Mouse (Mus musculus): Measurements from ENCODE around the gene Ttc17.

Gene Ttc17

DNA sequence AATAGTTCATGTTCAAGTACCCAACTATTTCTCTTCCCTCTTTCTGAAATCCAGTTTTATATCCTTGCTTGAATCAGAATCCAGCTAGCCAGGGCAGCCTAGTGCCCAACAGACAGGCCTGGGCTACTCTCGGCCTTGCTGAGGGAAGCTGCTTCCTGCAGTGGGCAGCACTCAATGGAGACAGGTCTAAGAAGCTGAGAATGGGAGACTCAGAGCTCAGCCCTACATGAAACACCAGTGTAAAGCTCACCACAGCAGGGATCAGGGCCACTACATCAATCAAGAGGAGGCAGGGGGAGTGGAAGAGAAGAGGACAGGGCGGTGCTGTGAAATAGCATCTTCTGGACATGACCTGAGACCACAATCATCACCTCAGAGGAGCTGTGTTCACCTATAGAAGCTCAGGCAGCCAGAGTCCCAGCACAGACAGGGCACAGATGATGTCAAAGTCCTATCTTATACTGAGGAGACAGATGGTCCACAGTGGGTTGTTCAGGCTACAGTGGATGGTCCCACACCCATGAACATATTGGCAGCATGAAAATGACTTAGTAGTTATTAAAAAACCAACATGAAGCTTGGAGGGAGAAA is 25.3 kb downstream of the Ttc17 start:
- DNase-seq (ENCODE audit: extremely low read depth, low read depth, low spot score): no peak

DNA sequence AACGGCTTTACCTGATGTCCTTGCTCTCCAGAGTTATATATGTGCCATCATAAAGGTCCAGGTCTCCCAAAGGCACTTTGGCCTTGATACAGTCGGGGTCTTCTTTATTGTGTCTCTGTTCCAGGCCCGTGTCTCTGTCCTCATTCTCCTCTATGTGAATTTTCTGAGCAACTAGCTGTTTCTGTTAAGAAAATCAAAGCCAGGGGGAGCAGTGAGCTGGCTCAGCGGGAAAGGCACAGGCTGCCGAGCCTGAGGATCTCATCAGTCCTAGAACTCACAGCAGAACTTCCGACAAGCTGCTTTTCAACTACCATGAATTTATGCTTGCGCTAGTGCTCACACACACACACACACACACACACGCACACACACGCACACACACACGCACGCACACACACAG is 27.8 kb downstream of the Ttc17 start:
- DNase-seq (ENCODE audit: extremely low read depth, low read depth, low spot score): no peak

DNA sequence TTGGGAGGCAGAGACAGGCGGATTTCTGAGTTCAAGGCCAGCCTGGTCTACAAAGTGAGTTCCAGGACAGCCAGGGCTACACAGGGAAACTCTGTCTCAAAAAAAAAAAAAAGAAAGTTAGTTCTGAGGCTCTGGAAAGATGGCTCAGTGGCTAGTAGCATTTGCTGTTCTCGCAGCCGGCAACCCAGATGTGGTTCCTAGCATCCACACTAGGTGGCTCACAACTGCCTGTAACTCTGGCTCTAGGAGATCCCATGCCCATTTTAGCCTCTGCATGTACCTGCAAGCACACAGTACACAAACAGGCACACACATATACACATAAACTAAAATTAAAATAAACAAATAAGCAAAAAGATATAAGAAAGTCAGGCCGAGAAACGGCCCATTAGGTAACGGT is 35.4 kb downstream of the Ttc17 start:
- no peak for DNase-seq (ENCODE audit: extremely low read depth, low read depth, low spot score)

DNA sequence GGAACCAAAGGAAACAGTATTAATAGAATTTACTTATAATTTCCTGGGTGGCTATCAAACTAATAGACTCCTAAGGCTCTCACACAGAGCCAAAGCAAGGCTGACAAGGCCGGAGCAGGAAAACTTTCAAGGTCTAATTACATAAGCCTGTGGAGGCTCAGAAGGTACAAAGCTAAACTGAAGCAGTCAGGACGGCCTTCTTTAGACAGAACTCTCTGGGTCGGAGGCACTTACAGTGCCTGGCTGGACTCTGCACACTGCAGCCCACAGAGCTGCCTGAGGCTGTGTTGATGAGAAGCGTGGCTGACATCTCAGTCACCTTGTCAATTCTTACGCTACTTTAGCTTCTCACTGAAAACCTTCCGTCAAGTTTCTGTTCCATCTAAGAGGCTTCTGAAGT is 42.7 kb downstream of the Ttc17 start:
- no peak for DNase-seq (ENCODE audit: extremely low read depth, low read depth, low spot score)

DNA sequence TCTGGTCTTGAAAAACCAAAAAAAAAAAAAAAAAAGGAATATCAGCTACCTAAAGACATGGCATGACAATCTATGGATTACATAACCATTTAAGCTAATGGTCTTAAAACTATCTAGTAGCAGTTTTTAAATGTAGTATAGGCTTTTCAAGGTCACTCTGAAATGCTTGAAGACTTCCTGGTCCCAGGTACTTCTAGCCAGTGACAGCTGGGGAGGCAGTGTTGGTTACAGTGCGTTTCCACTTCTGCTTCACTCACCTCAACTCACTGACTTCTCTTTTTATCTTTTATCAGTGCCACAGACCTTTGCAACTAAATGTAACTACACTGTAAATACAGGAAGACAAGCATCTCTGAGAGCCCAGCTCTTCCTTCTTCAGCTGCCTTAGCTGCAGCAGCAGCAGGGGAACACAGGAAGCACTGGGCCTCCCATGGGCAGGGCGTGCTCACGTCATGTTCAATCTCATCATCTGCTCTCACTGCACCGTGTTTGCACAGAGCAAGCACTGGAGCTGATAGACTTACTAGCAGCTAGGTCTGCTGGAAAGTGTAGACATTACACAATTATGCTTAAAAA is 46.0 kb downstream of the Ttc17 start:
- DNase-seq (ENCODE audit: extremely low read depth, low read depth, low spot score): no peak

DNA sequence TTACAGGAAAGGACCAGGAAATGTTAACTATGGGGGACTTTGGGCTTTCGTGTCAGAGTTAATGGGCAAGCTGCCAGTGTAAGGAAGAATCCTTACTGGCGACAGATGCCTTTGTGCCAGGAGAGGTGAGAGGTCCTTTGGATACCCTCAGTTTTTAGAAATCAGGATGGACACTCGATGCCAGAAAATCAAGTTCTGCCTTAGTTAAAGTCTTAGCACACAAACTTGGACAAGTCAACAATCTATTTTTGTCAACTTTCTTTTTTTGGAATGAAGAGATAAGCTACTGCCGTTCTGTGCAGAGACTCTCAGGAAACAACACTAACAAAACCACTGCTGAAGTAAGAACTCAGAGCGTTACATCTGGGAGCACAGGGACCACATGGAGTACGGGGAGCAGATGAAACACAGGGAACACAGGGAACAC is 58.3 kb downstream of the Ttc17 start:
- DNase-seq (ENCODE audit: extremely low read depth, low read depth, low spot score): no peak

DNA sequence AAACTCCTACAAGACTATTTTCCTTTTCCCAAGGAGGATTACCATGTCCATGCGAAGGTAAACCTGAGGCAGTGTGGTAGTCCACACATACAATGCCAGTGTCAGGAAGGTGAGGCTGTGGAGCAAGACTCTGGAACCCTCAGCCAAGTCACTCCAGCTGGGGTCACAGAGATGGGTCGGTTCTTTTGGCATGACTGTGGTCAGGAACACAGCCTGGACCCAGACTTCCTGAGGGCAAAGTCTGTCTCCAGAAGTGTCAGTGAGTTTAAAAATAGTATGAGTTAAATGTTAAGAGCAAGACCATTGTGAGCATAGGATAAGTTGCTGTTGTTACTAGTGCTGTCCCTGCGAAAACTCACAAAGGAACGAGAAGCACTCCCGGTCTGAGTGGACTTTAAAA is 59.7 kb downstream of the Ttc17 start:
- no peak for DNase-seq (ENCODE audit: extremely low read depth, low read depth, low spot score)

DNA sequence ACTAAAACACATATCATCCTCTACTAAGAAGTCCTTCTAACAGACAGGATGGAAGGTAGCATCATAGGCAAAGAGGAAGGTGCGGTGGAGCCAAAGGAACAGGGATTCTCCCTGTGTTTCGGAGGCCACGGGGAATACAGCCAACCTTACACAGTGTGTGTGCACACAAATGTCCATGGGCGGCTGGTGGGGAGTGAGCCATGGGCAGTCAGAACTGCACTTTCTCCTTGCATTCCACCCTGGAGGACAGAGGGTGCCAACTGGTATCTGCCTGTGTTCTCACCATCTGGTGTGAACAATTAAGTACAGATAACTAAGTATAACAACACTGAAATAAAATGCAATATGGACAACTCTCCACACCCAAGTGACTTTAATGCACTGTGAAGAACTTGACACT is 61.9 kb downstream of the Ttc17 start:
- no peak for DNase-seq (ENCODE audit: extremely low read depth, low read depth, low spot score)

DNA sequence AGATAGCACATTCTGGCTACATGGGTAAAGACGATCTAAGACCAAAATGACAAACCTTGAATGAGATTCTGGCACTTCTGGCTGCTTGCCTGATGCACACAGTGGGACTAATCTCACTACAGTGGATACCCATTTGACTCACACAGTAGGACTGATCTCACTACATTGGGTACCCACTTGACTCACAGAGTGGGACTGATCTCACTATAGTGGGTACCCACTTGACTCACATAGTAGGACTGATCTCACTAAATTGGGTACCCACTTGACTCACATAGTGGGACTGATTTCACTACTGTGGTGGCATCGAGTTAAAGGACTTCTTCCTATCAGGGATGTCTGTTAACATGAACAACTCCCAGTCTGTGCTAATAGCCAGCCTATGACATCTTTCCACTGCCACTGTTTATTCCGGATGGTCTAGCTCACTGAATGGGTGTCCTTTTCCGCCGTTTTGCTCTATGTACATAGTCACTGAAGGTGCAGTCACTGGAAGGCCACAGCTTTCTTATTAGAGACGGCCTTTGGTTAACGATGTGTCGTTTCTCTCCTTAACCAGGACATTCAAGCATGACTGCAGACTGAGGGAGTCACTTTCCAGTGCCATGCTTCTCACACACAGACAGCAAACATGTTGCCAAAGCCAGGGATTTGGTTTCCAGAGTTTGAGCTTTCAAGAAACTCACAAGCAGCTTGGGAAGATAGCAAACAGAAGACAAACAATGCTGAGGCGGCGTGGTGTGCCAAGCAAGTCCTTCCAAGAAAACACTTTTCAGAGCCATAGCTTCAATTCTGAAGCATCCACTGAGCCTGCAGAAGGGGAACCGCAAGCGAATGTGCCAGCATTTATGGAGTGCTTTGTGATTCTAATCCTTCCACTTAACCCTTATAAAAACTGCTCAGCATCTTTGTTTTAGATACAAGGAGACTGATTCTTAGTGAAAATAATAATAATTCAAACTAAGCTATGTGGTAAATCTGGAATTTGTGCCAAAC is 62.9 kb downstream of the Ttc17 start:
- DNase-seq (ENCODE audit: extremely low read depth, low read depth, low spot score): no peak

DNA sequence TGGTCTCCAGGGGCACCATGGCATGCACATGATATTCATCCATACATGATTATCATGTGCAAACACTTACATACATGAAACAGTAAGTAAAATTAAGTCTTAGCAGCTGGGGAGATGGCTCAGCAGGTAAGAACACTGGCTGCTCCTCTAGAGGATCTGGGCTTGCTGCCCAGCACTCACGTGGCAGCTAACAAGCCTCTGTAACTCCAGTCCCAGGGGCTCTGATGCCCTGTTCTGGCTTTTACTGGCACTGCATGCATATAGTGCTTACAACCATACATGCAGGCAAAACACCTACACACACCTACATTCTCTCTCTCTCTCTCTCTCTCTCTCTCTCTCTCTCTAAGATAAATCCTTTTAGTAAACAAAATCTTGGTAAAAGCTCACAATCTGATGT is 65.7 kb downstream of the Ttc17 start:
- DNase-seq (ENCODE audit: extremely low read depth, low read depth, low spot score): no peak

DNA sequence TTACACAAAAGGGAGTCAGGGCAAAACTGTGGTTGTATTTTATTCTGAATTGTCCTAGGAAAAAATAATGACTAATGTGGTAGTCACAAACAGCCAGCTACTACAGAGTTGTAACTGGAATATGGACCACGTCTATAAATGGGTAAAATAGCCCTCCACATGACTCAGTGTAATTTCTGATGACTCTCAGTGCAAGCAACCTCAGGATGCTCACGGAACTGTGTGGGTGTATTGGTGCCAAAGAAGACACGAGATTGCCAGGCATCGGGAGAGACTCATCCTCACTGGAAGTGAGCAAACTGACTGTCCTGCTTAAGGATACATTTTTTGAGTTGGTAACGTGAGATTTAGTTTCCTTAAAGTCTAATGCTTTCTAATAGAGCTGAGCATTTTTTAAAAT is 67.0 kb downstream of the Ttc17 start:
- DNase-seq (ENCODE audit: extremely low read depth, low read depth, low spot score): no peak

DNA sequence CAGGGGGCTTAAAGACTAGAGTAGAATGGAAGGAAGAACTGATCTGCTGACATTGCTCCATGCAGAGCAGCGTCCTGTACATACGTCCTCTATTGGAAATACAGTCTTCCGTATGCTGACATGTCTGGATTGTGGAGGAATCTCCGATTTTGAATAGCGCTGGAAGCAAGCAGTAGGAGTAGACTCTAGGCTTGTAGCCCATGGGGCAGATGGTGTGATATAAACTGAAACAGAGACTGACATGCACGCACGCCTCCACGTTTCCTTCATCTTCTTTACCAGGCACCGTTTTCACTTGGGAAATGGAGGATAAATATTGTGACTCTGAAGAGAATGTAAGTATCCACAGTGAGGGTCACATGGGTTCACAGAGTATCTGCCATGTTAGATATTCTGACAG is 70.2 kb downstream of the Ttc17 start:
- DNase-seq (ENCODE audit: extremely low read depth, low read depth, low spot score): no peak

DNA sequence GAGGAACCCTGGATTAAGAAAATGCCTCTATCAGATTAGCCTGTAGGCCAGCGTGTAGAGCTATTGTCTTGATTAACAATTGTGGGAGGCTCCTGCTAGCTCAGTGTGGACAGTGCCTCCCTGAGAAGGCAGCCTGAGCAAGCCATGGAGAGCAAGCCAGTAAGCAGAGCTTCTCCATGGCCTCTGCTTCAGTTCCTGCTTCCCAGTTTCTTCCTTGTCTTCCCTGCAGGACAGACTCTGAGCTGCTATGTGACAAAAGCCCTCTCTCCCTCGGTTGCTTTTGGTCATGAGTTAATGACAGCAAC is 71.8 kb downstream of the Ttc17 start:
- no peak for DNase-seq (ENCODE audit: extremely low read depth, low read depth, low spot score)

DNA sequence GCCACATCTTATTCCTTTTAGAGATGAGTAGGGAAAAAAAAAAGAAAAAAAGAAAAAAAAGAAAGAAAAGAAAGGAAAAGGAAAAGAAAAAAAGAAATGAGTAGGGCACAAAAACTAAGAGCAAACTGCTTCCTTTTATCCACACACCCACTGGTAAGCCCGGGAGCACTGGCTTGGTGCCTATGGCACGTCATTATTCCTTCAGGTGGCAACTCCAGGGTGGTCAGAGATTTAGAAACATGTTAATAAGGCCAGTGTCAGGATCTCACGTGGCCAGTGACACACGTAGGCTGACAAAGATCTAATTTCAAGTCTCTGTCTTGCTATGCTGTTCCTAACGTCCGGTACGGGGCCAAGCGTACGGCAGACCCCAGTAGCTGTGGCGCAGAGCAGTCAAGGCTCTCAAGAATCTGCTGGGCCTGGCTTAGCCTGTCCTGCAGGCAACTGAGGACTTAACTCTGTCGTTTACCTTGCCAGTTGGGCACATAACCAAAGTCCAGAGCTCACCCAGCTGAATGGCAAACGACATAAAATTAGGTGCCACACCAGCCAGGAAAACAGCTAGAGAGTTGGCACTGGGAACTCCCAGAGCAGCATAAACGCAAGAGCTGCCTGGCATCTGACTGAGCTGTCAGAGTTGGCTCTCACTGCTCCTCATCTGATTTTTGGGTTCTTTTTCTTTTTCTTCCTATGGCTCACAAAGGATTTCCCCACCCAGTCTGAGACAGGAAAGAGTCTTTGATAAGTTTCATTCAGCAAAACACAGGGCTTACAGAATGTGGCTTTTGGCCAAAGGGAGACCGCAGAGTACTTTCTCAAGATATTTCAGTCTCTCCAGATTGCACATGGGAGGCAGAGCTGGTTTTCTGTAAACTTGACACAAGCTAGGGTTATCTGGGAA is 72.4 kb downstream of the Ttc17 start:
- peak; percentile 54 for DNase-seq (ENCODE audit: extremely low read depth, low read depth, low spot score)

DNA sequence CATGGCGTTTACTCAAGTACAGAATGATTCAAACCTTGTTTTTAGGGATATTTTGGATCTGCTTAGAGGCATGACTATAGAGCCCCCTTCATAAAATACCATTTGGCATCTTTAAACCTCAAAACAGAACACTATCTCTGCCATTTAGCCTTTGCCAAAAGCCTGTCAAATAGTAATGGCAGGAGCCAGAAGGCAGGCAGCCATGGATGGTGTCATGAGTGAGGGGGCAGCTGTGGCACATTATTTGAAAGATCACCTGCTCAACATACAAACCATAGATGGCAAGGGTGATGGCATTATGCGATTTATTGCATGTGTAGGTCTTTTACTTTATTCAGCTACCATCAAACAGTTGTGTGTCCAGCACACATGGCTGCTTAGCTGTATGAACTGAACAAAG is 73.4 kb downstream of the Ttc17 start:
- no peak for DNase-seq (ENCODE audit: extremely low read depth, low read depth, low spot score)

DNA sequence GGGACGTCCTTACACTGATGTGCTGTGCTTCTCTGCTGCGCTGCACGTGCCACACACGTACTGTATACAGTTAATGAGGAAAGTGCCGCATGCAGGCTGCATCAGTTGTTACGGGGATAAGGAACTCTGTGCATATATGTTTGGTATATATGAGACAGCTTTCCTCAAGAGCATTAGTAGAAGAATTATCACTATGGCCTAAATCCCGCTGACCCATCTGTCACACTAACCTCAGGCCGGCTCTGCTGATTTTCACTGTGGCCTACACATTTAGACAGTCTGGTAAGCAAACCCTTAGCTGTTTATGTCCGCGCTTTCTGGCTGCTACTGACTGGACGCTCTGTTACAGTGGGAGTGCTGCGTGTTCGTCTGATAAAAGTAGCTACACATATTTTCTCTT is 77.2 kb downstream of the Ttc17 start:
- DNase-seq (ENCODE audit: extremely low read depth, low read depth, low spot score): no peak

DNA sequence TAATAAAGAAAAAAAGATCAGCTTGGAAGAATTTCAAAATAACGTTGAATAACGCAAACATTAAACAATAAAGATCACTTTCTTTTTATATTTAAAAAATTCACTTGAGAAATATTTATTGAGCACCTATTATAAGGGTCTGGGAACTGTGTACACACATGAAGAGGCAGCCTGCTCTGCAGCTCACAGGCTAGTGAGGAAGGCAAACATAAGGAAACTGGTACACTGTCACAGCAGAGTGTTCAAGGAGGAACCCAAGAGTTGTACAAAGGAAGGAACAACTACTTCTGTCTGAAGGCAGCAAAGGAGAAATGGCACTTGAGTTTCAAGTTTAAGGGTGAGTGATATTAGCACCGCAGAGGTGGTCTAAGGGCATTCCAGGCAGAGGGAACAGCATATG is 78.7 kb downstream of the Ttc17 start:
- no peak for DNase-seq (ENCODE audit: extremely low read depth, low read depth, low spot score)

DNA sequence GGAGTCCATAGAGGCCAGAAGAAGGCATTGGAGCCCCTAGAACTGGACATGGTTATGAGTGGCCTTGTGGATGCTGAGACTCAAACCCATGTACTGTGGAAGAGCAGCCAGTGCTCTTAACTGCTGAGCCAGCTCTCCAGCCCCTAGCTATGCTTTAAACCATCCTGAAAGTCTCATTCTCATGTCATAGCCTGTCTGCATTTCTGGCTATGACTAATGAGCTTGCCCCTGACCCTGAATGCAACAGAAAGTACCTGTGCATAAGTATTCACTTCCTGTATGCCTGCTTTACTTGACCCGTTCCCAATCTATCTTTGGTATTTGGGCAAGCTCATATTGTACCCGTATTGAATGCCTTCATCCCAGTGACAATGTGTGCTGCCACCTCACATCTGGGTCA is 86.7 kb downstream of the Ttc17 start:
- no peak for DNase-seq (ENCODE audit: extremely low read depth, low read depth, low spot score)

DNA sequence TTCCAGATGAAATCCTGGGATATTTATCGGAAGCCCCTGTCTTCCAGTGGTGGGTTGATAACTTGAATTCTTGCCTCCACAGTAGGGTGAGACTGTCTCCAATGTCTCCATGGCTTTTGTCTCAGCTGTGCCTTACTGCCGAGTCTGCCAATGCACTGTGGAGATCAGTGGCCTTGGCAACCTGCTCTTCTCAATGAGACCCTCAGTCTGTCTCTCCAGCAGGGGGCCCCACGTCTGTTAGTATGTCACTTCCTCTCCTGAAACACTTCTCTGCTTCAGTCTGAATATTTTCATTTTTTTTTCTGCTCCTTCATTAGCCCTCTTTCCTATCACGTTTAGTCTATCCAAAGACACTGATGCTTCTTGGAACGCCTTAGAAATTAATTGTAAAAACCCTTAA is 90.0 kb downstream of the Ttc17 start:
- no peak for DNase-seq (ENCODE audit: extremely low read depth, low read depth, low spot score)

DNA sequence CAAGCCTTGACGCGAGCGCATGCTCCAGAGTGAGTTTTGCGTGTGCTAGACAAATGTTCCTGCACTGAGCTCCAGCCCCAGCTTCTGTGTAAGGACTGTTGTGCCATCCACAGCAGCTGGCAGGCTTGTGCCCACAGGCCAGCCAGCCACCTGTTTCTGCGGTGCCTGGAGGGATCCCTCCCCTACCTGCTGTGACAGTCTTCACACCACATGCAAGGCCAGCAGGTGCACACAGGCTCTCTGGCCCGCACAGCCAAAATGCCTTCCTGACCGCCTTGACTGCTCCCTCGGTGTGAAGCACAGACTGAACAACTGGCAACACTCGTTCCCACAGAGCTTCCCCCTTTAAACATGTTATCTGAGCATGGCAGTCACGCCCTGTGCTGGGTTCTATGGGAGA is 102.5 kb downstream of the Ttc17 start:
- no peak for DNase-seq (ENCODE audit: extremely low read depth, low read depth, low spot score)

DNA sequence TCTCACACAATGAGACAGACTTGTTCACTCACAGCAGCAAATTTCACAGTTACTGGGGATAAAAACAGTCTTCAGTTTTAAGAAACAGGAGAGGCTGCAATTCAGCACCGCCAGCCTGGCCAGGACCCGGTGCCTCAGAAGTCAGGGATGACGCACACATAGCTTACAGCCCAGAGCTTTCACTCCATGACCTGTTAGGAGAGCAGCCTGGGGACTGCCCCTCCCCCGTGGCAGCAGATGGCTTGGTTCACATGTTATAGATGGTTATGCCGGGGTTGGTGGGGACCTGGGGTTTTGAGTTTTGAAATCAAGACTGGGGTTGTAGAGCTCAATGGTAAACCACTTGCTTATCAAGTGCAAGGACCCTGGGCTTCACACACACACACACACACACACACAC is 104.1 kb downstream of the Ttc17 start:
- DNase-seq (ENCODE audit: extremely low read depth, low read depth, low spot score): no peak

Data from fat pad, adult 2 months (tissue).